Mouse (Mus musculus): ENCODE measurements around the gene Rad1.
"Not testable (repeated sequence)": the region's sequence is repeated elsewhere in the genome, so short reads cannot be mapped to it uniquely, and the experiment has no call there.

Rad1 gene

GRCm38 (mm10) chr15:10500838-10501719 lies 15.3 kb downstream of the Rad1 start:
- in situ Hi-C loops (cut with MboI; ENCODE audit: unreplicated experiment in 2 of 2) = loop anchor here in 1 of 2 experiments (25.0 kb wide), 1 partner anchor 811 kb away; no protein-coding TSS in a partner anchor

GRCm38 (mm10) chr15:10506099-10506498 lies 20.3 kb downstream of the Rad1 start:
- in situ Hi-C loops (cut with MboI; ENCODE audit: unreplicated experiment in 2 of 2) = loop anchor here in 1 of 2 experiments (25.0 kb wide), 1 partner anchor 806 kb away; no protein-coding TSS in a partner anchor

GRCm38 (mm10) chr15:10515166-10515565 lies 29.3 kb downstream of the Rad1 start:
- in situ Hi-C loops (cut with MboI; ENCODE audit: unreplicated experiment in 2 of 2) = loop anchor here in 1 of 2 experiments (25.0 kb wide), 1 partner anchor 797 kb away; no protein-coding TSS in a partner anchor

DNA sequence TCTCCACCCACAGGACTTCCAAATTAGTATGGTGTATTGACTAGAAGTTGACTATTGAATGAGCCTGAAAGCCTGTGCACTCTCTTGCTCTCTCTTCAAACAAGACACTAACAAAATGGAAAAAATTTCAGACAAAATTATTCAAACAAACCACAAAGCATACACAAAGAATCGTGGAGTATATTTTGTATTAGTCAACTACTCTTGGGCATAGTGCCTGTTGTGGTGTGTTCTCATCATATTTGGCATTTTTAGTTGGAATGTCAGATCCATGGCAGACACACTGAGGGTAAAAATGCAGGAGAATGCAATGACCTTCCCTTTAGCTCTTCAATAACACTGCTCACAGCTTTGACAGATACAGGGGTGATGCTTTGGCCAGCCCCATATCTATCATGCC lies 40.1 kb downstream of the Rad1 start:
- in situ Hi-C loops (cut with MboI; ENCODE audit: unreplicated experiment in 2 of 2) = no loop called here

DNA sequence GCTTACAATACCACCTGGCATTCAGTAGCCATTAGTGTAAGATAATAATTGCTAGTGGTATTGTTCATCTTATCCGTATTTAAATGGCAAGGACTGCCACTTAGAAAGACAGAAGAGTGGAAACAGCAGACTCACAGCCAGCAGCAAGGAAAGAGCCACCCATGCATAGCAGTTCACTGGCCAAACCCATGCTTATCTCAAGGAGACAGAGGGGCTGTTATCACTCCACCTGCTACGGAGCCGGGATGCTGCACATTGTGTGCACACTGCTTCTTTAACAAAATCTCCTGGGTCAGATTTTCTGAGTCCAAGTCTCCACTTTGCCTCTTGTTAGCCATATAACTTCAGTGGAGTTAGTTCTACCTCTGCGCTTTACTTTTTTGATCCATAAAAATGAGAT lies 45.5 kb downstream of the Rad1 start:
- in situ Hi-C loops (cut with MboI; ENCODE audit: unreplicated experiment in 2 of 2) = no loop called here

DNA sequence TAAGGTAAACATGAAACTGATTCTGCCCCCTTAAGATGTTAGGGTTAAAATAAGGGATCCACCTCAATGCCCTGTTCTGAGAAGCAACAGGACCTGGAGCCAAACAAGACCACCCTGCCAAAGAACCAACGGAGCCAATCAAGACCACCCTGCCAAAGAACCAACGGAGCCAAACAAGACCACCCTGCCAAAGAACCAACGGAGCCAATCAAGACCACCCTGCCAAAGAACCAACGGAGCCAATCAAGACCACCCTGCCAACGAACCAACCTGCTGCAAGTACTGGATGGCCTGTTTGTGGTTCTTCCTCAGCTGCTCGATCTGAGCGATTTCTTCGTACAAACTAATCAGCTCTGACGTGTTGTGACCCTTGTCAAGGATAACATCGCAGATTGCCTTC lies 47.5 kb downstream of the Rad1 start:
- in situ Hi-C loops (cut with MboI; ENCODE audit: unreplicated experiment in 2 of 2) = not testable (repeated sequence)

- in situ Hi-C loops (cut with MboI; ENCODE audit: unreplicated experiment in 2 of 2) = no loop called here
Observed at GRCm38 (mm10) chr15:10534591-10534990, 48.8 kb downstream of the Rad1 start.

- in situ Hi-C loops (cut with MboI; ENCODE audit: unreplicated experiment in 2 of 2) = no loop called here
Observed at GRCm38 (mm10) chr15:10535969-10536368, 50.2 kb downstream of the Rad1 start.

DNA sequence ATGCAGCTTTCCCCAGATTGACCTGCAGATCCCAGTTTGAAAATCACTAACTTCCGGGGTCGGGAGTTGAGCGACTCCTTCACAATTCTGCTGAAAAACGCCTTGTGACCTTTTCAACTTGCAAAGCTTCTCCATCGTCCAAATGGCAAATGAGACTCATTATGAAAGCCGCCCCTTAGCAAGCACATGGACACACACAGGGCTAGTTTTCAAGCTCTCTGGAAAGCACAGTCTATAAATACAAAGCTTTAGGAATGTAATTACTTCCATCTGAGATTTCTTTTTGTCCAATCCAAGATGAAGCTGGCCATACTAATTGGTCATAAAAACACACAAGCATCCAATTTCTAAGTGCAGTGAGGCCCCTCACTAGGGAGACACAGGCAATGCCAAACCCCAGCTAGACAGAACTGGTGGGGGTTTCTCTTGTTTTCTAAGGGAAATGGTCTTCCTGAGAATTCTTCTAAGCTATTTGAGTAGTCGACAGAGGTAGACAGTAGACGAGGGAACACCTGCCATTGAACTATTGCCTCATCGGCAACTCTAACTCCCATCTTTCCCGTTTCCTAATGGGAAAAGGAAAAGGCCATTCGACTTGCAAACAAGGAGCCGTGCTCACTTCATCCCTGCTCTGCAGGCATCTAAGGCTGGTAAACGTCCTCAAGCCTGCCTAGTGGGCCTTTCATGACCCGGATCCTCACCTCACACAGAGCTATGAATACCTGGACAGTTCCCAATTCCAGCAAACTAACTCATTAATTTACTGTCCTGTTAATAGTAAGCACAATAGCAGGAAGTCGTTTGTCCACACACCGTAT lies 54.7 kb downstream of the Rad1 start:
- in situ Hi-C loops (cut with MboI; ENCODE audit: unreplicated experiment in 2 of 2) = no loop called here

Measured in v-Abl transformed pro-B cells (cell line).